Mouse (Mus musculus): Measurements from ENCODE around the gene Iqch. TPM values are rescaled to one million over a fixed set of nuclear protein-coding genes. Genes with fewer than 3 reads are reported as not detected.

The Iqch gene
- polyA plus RNA-seq, 1 experiment = not detected

- Histone ChIP-seq H3K36me3 (ENCODE audit: control insufficient read depth) (peaks cover 2% of the 10 kb centered on the region), H3K4me3 (replicated peaks) (no peak overlapping the region), H3K9me3 (ENCODE audit: control insufficient read depth, low read length) (no peaks in the 10 kb centered on the region), H3K4me1 (ENCODE audit: control insufficient read depth) (peaks cover 3% of the 10 kb centered on the region), H3K27me3 (ENCODE audit: control insufficient read depth) (no peaks in the 10 kb centered on the region)
- TF ChIP-seq TAL1 (IDR thresholded peaks at IDR 0.05; ENCODE audit: low read length) = no peak
- TF ChIP-seq GATA1 (IDR thresholded peaks at IDR 0.05; ENCODE audit: low read length) = no peak
Measured at GRCm38 (mm10) chr9:63391307-63391706, 211.0 kb downstream of the Iqch start.

- Histone ChIP-seq H3K27me3 (ENCODE audit: control insufficient read depth) (no peaks in the 10 kb centered on the region), H3K4me3 (replicated peaks) (no peak overlapping the region), H3K36me3 (ENCODE audit: control insufficient read depth) (no peaks in the 10 kb centered on the region), H3K4me1 (ENCODE audit: control insufficient read depth) (peaks cover 25% of the 10 kb centered on the region), H3K9me3 (ENCODE audit: control insufficient read depth, low read length) (no peaks in the 10 kb centered on the region)
- no peak for TF ChIP-seq TAL1 (IDR thresholded peaks at IDR 0.05; ENCODE audit: low read length)
- TF ChIP-seq GATA1 (IDR thresholded peaks at IDR 0.05; ENCODE audit: low read length) = no peak
Measured at GRCm38 (mm10) chr9:63382761-63383160, 219.5 kb downstream of the Iqch start.

DNA sequence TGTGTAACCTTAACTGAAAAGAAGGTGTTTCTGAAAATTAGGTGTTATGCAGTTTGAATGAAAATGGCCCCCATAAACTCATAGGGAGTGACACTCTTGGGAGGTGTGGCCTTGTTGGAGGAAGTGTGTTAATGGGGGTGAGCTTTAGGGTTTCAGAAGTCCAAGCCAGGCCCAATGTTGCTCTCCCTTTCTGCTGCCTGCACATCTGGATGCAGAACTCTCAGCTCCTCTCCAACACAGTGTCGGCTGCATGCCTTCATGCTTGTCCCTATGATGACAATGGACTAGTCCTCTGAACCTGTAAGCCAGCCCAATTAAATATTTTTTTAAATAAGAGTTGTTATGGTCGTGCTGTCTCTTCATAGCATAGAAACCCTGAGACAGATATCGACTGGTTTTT is 222.0 kb downstream of the Iqch start:
- H3K4me3 ChIP-seq (replicated peaks) = no peak overlapping the region

DNA sequence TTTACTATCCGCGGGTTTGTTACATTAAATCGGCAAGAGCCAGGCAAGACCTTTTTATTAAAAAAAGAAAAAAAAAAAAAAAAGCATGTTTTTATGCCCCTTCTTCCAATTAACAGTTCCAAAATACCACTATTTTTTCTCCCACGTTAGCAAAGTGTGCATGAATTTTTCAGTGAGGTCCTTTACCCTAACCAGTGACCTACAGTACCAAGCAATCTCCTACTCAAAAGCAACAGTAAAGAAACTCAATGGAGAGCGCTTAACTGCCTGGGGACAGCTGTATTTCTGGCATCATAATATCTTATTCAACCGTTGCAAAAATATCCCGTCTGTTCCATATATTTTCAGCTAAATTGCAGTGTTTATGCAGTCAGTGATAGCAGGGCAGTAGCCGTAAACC is 224.1 kb downstream of the Iqch start:
- Histone ChIP-seq H3K9me3 (ENCODE audit: control insufficient read depth, low read length) (no peaks in the 10 kb centered on the region), H3K4me1 (ENCODE audit: control insufficient read depth) (peaks cover 40% of the 10 kb centered on the region), H3K4me3 (replicated peaks) (peak overlapping the region; percentile 83), H3K27me3 (ENCODE audit: control insufficient read depth) (no peaks in the 10 kb centered on the region), H3K36me3 (ENCODE audit: control insufficient read depth) (peaks cover 16% of the 10 kb centered on the region)
- TF ChIP-seq TAL1 (IDR thresholded peaks at IDR 0.05; ENCODE audit: low read length) (no peak), GATA1 (IDR thresholded peaks at IDR 0.05; ENCODE audit: low read length) (no peak)

More for the DNA sequence above, 222.0 kb downstream of the Iqch start:
- TF ChIP-seq GATA1 (IDR thresholded peaks at IDR 0.05; ENCODE audit: low read length) = no peak
- TF ChIP-seq TAL1 (IDR thresholded peaks at IDR 0.05; ENCODE audit: low read length) = no peak
- peaks cover 3% of the 10 kb centered on the region for H3K36me3 ChIP-seq (ENCODE audit: control insufficient read depth)
- H3K27me3 ChIP-seq (ENCODE audit: control insufficient read depth) = no peaks in the 10 kb centered on the region
- H3K4me1 ChIP-seq (ENCODE audit: control insufficient read depth) = peaks cover 44% of the 10 kb centered on the region
- no peaks in the 10 kb centered on the region for H3K9me3 ChIP-seq (ENCODE audit: control insufficient read depth, low read length)

GRCm38 (mm10) chr9:63377270-63378142 is 224.8 kb downstream of the Iqch start, which contains the start of gene Map2k5:
TSS of gene Map2k5 (minus strand) at chr9:63377902.
- Histone ChIP-seq H3K4me1 (ENCODE audit: control insufficient read depth) (peaks cover 41% of the 10 kb centered on the region), H3K9me3 (ENCODE audit: control insufficient read depth, low read length) (no peaks in the 10 kb centered on the region)

GRCm38 (mm10) chr9:63373315-63373714 is 229.0 kb downstream of the Iqch start:
- Histone ChIP-seq H3K36me3 (ENCODE audit: control insufficient read depth) (peaks cover 41% of the 10 kb centered on the region), H3K4me3 (replicated peaks) (no peak overlapping the region), H3K4me1 (ENCODE audit: control insufficient read depth) (peaks cover 28% of the 10 kb centered on the region), H3K27me3 (ENCODE audit: control insufficient read depth) (no peaks in the 10 kb centered on the region), H3K9me3 (ENCODE audit: control insufficient read depth, low read length) (no peaks in the 10 kb centered on the region)
- TF ChIP-seq GATA1 (IDR thresholded peaks at IDR 0.05; ENCODE audit: low read length) (no peak), TAL1 (IDR thresholded peaks at IDR 0.05; ENCODE audit: low read length) (no peak)

More at GRCm38 (mm10) chr9:63377270-63378142, 224.8 kb downstream of the Iqch start, which contains the start of gene Map2k5:
- TF ChIP-seq GATA1 (IDR thresholded peaks at IDR 0.05; ENCODE audit: low read length) = no peak
- no peak for TF ChIP-seq TAL1 (IDR thresholded peaks at IDR 0.05; ENCODE audit: low read length)
- H3K27me3 ChIP-seq (ENCODE audit: control insufficient read depth) = no peaks in the 10 kb centered on the region
- peaks cover 17% of the 10 kb centered on the region for H3K36me3 ChIP-seq (ENCODE audit: control insufficient read depth)
- peak within 1 kb of the TSS; percentile 83 for H3K4me3 ChIP-seq (replicated peaks)

DNA sequence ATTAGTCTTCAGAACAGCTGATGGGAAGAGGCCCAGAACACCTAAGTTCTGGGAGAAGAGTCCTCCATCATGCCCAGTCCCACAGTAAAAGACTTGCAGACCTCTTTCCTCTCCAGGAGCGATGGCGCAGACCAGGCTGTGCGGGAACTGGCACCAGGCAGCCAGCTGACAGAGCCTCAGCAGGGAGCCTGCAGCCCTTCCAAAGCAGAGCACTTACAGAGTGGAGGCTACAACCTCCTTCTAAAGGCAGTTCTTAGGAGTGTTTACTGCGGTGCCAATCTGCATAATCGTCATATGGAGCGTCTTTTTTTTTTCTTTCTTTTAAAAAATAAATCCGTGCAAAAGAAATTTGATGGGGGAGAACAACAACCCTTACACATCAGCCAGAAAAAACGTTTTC is 229.8 kb downstream of the Iqch start:
- Histone ChIP-seq H3K27me3 (ENCODE audit: control insufficient read depth) (no peaks in the 10 kb centered on the region), H3K36me3 (ENCODE audit: control insufficient read depth) (peaks cover 45% of the 10 kb centered on the region), H3K9me3 (ENCODE audit: control insufficient read depth, low read length) (no peaks in the 10 kb centered on the region), H3K4me3 (replicated peaks) (no peak overlapping the region), H3K4me1 (ENCODE audit: control insufficient read depth) (peaks cover 26% of the 10 kb centered on the region)
- TF ChIP-seq TAL1 (IDR thresholded peaks at IDR 0.05; ENCODE audit: low read length) (no peak), GATA1 (IDR thresholded peaks at IDR 0.05; ENCODE audit: low read length) (no peak)

Other genes starting within 250 kb of the Iqch start
- gene Map2k5, start 224.6 kb downstream of the Iqch start, polyA plus RNA-seq (2012) = 1.1 and 1.4 TPM in 2 replicates
- gene 2300009A05Rik, start 203.2 kb downstream of the Iqch start, polyA plus RNA-seq (2012) = 5.1 and 7.2 TPM in 2 replicates
- gene Aagab, start 167 bp upstream of the Iqch start, polyA plus RNA-seq (2012) = 0.41 and 0.54 TPM in 2 replicates
- gene Smad3, start 155.5 kb upstream of the Iqch start, polyA plus RNA-seq (2012) = 0.06 and 0.24 TPM in 2 replicates

Measured in erythroblast, embryonic 14.5 days (primary cell).